Mouse (Mus musculus) kidney, embryonic 16.5 days (tissue): ENCODE results near the gene AI854703. TPM values are rescaled to one million over a fixed set of nuclear protein-coding genes. Genes with fewer than 3 reads are reported as not detected.

Source experiments
- ATAC-seq: fragments of 200-750 bp; cut with Nextera tagmentation; 2 replicates; pipeline ENCODE4 v1.8.0; 2017; ENCODE audit warnings: moderate TSS enrichment; ENCODE audit not compliant: low FRiP score, low TSS enrichment
- H3K27ac ChIP-seq: fragments of 300-500 bp; sonication (generic); 2 replicates; pipeline ENCODE4 v1.5.1; 2014; ENCODE audit warnings: low read length
- H3K27me3 ChIP-seq: fragments of 300-500 bp; sonication (generic); 2 replicates; pipeline ENCODE4 v1.6.1; 2014; ENCODE audit warnings: low read length, control low read depth, mixed read lengths; ENCODE audit not compliant: insufficient read depth
- H3K36me3 ChIP-seq: fragments of 300-500 bp; sonication (generic); 2 replicates; pipeline ENCODE4 v1.6.1; 2014; ENCODE audit warnings: low read length, control low read depth, mixed read lengths; ENCODE audit not compliant: insufficient read depth
- H3K4me1 ChIP-seq: fragments of 300-500 bp; sonication (generic); 2 replicates; pipeline ENCODE4 v1.6.1; 2014; ENCODE audit warnings: low read length, control low read depth, mixed read lengths; ENCODE audit not compliant: insufficient read depth
- H3K4me2 ChIP-seq: fragments of 300-500 bp; sonication (generic); replicated peaks from 2 replicates; pipeline ENCODE4 v1.6.1; 2014; ENCODE audit warnings: low read depth, low read length
- H3K4me3 ChIP-seq: fragments of 300-500 bp; sonication (generic); 2 replicates; pipeline ENCODE4 v1.5.1; 2014; ENCODE audit warnings: mild to moderate bottlenecking, low read length
- H3K9ac ChIP-seq: fragments of 300-500 bp; sonication (generic); replicated peaks from 2 replicates; pipeline ENCODE4 v1.6.1; 2014; ENCODE audit warnings: low read length
- H3K9me3 ChIP-seq: fragments of 300-500 bp; sonication (generic); 2 replicates; pipeline ENCODE4 v1.6.1; 2016; ENCODE audit warnings: low read length, control low read depth
- WGBS: fragments of 180-500 bp; shearing (Covaris S2); extraction: QIAGEN DNeasy Blood & Tissue Kit; methylation state at CpG from one replicate; pipeline ENCODE4 v1.1.7; 2014; 5-methylcytosine and 5-hydroxymethylcytosine counted together
- polyA plus RNA-seq: library from polyadenylated mRNA; unstranded; fragments of >200 nt; fragmentation: Nextera tagmentation; extraction: Ambion mirVana; gene quantifications from 2 replicates; pipeline ENCODE4 v1.2.1, GENCODE M21; 2015

Gene AI854703
- polyA plus RNA-seq, 1 experiment from 2014 or later: 5.4 TPM

DNA sequence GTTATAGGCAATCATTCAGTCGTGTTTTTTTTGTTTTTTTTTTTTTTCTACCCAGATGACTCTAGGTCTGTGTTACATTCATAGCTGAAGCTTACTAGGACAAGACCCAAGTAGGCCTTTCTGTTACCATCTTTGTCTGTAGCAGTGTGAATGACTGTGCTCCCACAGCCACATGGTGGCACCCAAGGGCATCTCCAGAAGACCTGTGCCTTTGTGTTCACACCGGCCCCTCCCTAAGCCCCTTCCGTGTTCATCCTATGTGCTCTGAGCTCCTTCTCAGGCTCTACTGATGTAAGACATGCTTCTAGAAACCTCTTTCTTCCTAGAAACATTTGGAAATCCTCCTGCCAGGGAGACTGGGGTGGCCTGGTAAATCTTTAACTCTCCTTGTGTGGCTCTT is 20.4 kb downstream of the AI854703 start, which contains the start of gene Gimap8:
Gene Gimap8, plus strand, starts transcription at position 240 of the 400 bp plus-strand sequence.
- no peaks in the 10 kb centered on the region for H3K4me1 ChIP-seq

DNA sequence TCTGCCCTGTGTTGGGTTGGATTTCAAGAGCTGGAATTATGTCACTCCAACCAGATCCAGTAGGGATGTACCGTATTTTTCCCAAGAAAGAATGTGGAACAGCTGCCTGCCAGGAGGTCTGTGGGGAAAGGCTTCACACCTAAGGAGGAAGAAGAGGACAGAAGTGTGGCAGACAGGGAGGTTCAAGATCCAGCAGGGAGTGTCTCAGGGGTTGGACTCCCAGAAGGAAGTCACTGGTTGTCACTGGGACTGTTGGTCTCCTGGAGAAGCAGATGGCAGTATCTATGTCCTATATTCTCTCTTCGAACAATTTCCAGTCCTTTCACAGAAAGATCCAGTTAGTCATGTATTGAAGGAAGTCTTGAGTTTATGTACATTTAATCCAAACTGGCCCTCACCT is 21.0 kb downstream of the AI854703 start:
- Histone ChIP-seq H3K4me2 (peak overlapping the region; percentile 20; the same call in 1 of the 2 replicates), H3K27ac (no peak overlapping the region), H3K27me3 (no peaks in the 10 kb centered on the region), H3K9me3 (no peaks in the 10 kb centered on the region), H3K36me3 (no peaks in the 10 kb centered on the region), H3K9ac (no peak overlapping the region), H3K4me3 (no peak overlapping the region), H3K4me1 (no peaks in the 10 kb centered on the region)
- 91% methylated on average over 2 of the region's 2 CpGs for WGBS
- no peak for ATAC-seq

More for the DNA sequence above, 20.4 kb downstream of the AI854703 start, which contains the start of gene Gimap8:
- ATAC-seq: peak; percentile 61; the same call in 1 of the 2 replicates
- no peaks in the 10 kb centered on the region for H3K9me3 ChIP-seq
- H3K27ac ChIP-seq: no peak within 1 kb of the TSS
- H3K36me3 ChIP-seq: no peaks in the 10 kb centered on the region
- H3K4me3 ChIP-seq: no peak within 1 kb of the TSS
- H3K9ac ChIP-seq: 0 out of 2 replicates have a peak within 1 kb of the TSS, but pooled peaks have one; percentile 20
- H3K4me2 ChIP-seq: peak within 1 kb of the TSS; percentile 20
- 33% methylated on average over 3 of the region's 3 CpGs for WGBS
- no peaks in the 10 kb centered on the region for H3K27me3 ChIP-seq

DNA sequence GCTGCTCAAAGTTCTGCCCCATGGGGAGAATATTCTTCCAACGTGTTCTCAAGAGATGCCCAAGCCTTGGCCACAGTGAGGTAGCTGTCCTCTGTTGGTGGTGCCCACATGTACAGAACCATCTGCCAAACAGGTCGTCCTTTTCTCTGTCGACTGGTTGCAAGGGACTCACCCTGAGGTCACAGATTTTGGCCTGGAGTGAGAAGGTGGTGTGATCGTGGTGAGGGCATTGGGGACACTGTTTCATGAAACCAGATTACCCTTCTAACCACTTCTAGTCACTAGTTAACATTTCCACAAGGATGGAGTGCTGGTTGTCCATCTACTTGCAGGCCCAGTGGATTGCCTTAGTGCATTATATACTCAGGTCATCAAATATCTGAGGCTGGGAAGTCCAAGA is 22.2 kb downstream of the AI854703 start:
- no peaks in the 10 kb centered on the region for H3K9me3 ChIP-seq
- no peaks in the 10 kb centered on the region for H3K4me1 ChIP-seq
- H3K4me2 ChIP-seq: no peak overlapping the region
- H3K4me3 ChIP-seq: no peak overlapping the region
- WGBS: 88% methylated on average over 4 of the region's 4 CpGs
- H3K27ac ChIP-seq: no peak overlapping the region
- no peaks in the 10 kb centered on the region for H3K36me3 ChIP-seq
- H3K27me3 ChIP-seq: no peaks in the 10 kb centered on the region
- H3K9ac ChIP-seq: no peak overlapping the region
- ATAC-seq: no peak

DNA sequence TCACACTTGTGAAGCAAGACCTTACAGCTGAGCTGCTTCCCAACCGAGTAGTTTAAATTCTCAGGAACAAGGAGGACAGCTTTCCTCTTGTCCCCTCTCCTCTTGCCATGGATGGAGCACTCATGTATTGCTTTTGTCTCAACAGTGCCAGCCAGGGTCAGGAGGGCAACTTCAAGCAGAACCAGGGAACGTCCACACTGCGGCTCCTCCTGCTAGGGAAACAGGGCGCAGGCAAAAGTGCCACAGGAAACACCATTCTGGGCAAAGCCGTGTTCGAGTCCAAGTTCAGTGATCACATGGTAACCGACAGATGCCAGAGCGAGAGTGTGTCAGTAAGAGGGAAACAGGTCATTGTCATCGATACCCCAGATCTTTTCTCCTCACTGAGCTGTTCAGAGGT is 23.5 kb downstream of the AI854703 start:
- Histone ChIP-seq H3K27ac (no peak overlapping the region), H3K4me3 (no peak overlapping the region), H3K4me1 (no peaks in the 10 kb centered on the region), H3K9ac (no peak overlapping the region), H3K27me3 (no peaks in the 10 kb centered on the region), H3K4me2 (no peak overlapping the region), H3K9me3 (no peaks in the 10 kb centered on the region), H3K36me3 (no peaks in the 10 kb centered on the region)
- no peak for ATAC-seq
- 83% methylated on average over 9 of the region's 9 CpGs for WGBS

DNA sequence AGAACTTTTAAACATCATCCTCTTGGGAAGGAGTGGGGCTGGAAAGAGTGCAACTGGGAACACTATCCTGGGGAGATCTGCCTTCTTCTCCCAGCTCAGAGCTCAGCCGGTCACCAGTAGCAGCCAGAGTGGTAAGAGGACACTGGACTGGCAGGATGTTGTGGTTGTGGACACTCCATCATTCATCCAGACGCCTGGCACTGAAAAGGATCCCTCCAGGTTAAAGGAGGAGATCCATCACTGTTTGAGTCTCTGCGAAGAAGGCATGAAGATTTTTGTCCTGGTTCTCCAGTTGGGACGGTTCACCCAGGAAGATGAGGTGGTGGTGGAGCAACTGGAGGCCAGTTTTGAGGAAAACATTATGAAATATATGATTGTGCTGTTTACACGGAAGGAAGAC is 32.2 kb downstream of the AI854703 start:
- ATAC-seq: no peak
- H3K27ac ChIP-seq: no peak overlapping the region

DNA sequence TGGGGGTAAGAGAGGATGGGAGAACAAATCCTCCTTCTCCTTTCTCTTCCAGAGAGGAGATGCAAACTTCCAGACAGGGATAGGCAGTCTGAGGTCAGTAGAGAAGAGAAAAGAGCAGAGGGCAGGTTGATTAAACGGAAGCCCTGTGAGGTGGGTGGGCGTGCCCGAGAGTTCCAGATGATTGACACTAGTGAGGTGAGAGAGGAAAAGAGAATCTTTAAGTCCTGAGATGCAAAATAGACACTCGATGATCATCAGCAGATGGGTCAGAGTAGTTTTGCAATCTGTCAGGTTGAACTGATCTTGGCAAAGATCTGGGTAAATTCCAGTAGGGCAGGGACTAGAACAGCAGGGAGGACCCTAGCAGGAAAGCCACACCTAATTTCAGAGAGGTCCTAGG is 38.2 kb downstream of the AI854703 start:
- H3K9me3 ChIP-seq: no peaks in the 10 kb centered on the region
- no peaks in the 10 kb centered on the region for H3K36me3 ChIP-seq
- ATAC-seq: no peak
- no peak overlapping the region for H3K9ac ChIP-seq
- no peak overlapping the region for H3K4me2 ChIP-seq
- H3K4me1 ChIP-seq: no peaks in the 10 kb centered on the region
- no peak overlapping the region for H3K27ac ChIP-seq
- no peak overlapping the region for H3K4me3 ChIP-seq
- WGBS: 77% methylated on average over 4 of the region's 4 CpGs
- H3K27me3 ChIP-seq: no peaks in the 10 kb centered on the region

More for the DNA sequence above, 32.2 kb downstream of the AI854703 start:
- Histone ChIP-seq H3K4me3 (no peak overlapping the region), H3K9me3 (no peaks in the 10 kb centered on the region), H3K9ac (no peak overlapping the region), H3K36me3 (no peaks in the 10 kb centered on the region), H3K4me2 (no peak overlapping the region), H3K4me1 (no peaks in the 10 kb centered on the region), H3K27me3 (no peaks in the 10 kb centered on the region)
- 47% methylated on average over 5 of the region's 5 CpGs for WGBS

DNA sequence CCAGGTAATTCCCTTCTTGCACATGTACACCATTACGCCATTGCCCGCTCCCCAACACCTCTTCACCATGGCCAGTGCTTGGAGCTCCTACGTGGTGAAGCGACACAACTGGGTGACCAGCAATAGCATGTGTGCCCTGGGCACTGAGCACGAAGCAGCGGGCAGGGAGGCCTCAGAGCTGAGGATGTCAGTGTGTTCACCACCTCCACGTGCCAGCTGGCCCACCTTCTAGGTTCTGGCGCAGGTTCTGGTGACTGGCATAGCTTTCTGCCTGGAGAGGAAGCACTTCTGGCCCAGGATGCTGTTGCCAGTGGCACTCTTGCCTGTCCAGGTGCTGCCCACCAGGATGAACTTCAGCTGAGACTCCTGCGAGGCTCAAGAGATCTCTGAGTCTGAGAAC is 38.9 kb downstream of the AI854703 start:
- 97% methylated on average over 9 of the region's 9 CpGs for WGBS
- H3K27ac ChIP-seq: peak overlapping the region; percentile 70

DNA sequence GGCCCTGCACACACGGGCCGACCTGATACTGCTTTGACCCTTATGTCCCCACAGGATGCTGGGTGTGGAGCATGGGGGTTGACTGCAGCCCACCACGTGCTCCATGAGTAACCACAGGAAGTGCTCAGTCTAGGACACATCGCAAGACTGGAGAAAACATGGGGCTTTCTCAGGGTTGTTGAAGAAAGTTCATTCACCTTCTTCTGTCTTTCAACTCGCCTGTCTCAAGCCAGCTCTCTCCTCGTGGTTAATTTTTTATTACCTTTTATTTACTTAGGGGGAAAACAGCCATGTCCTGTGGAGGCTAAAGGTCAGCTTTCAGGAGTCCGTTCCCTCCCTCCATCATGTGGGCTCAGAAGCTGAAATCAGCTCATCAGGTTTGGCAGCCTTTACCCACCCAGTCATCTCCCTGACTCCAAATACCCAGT is 39.6 kb downstream of the AI854703 start:
- Histone ChIP-seq H3K4me3 (no peak overlapping the region), H3K9ac (no peak overlapping the region), H3K36me3 (no peaks in the 10 kb centered on the region), H3K4me1 (no peaks in the 10 kb centered on the region), H3K4me2 (no peak overlapping the region), H3K27ac (peak overlapping the region; percentile 70), H3K9me3 (no peaks in the 10 kb centered on the region), H3K27me3 (no peaks in the 10 kb centered on the region)
- 33% methylated on average over 7 of the region's 7 CpGs for WGBS
- ATAC-seq: peak; percentile 67; the same call in 1 of the 2 replicates

More for the DNA sequence above, 38.9 kb downstream of the AI854703 start:
- Histone ChIP-seq H3K4me3 (no peak overlapping the region), H3K4me2 (no peak overlapping the region), H3K4me1 (no peaks in the 10 kb centered on the region), H3K9me3 (no peaks in the 10 kb centered on the region), H3K27me3 (no peaks in the 10 kb centered on the region), H3K36me3 (no peaks in the 10 kb centered on the region), H3K9ac (no peak overlapping the region)
- no peak for ATAC-seq

DNA sequence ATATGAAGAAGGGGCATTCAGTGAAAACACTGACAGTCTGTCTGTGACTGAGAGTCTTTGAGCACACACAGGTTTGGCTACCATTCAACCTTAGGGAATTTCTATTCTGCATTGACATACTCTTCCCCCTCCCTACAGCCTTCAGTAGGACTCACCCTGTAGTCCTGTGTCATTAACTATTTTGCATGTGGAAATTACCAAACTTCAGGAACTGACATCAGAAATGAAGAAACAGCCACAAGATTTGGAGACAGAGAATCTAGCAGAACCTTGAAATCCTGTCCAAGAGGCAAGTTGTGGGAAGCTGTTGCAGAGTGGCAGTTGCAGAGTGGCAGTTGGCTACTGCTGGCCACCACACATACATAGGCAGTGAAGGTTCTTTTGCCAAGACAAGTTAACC is 41.5 kb downstream of the AI854703 start:
- no peak for ATAC-seq
- H3K9ac ChIP-seq: no peak overlapping the region
- H3K4me1 ChIP-seq: no peaks in the 10 kb centered on the region
- H3K4me2 ChIP-seq: no peak overlapping the region
- no peaks in the 10 kb centered on the region for H3K27me3 ChIP-seq
- no peak overlapping the region for H3K4me3 ChIP-seq
- H3K36me3 ChIP-seq: no peaks in the 10 kb centered on the region
- H3K9me3 ChIP-seq: no peaks in the 10 kb centered on the region
- H3K27ac ChIP-seq: no peak overlapping the region

DNA sequence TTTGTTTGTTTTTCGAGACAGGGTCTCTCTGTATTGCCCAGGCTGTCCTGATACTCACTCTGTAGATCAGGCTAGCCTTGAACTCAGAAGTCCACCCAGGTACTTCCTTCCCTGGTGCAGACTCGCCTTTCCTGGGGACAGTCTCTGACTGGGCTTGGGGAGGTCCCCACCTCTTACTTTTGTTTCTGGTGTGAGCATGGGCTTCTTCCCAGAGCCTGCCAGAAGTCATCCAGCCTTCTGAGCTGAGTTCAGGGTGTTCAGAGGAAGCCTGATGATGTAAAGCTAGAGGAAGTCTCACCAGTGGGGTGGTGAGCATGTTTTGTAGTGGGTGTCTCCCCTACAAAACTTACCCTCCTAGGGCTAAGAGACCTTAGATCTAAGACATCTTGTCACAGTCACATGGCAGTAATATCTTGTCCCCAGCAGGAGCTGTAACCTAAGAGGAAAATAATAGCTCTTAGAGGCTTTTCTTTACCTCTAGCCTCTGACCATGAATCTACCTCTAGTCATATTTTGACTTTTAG is 42.9 kb downstream of the AI854703 start:
- WGBS: 79% methylated on average over 2 of the region's 2 CpGs

More for the DNA sequence above, 42.9 kb downstream of the AI854703 start:
- no peak for ATAC-seq
- Histone ChIP-seq H3K4me3 (no peak overlapping the region), H3K9me3 (no peaks in the 10 kb centered on the region), H3K27ac (no peak overlapping the region), H3K36me3 (no peaks in the 10 kb centered on the region), H3K9ac (no peak overlapping the region), H3K4me1 (no peaks in the 10 kb centered on the region), H3K4me2 (no peak overlapping the region), H3K27me3 (no peaks in the 10 kb centered on the region)
